Mouse (Mus musculus) forebrain, embryonic 16.5 days (tissue): ENCODE data around the gene Ifitm5. TPM values are rescaled to one million over a fixed set of nuclear protein-coding genes. Genes with fewer than 3 reads are reported as not detected.
A peak's percentile ranks its signal among the peaks of the same experiment; 100 is the strongest.

Source experiments
- ATAC-seq: fragments of 200-750 bp; cut with Nextera tagmentation; 2 replicates; pipeline ENCODE4 v1.8.0; 2017; ENCODE audit warnings: mild to moderate bottlenecking, moderate library complexity
- H3K27ac ChIP-seq: fragments of 300-500 bp; sonication (generic); 2 replicates; pipeline ENCODE4 v1.5.1; 2014; ENCODE audit warnings: low read length, control low read depth
- H3K27me3 ChIP-seq: fragments of 300-500 bp; sonication (generic); replicated peaks from 2 replicates; pipeline ENCODE4 v1.6.1; 2014; ENCODE audit warnings: low read length; ENCODE audit not compliant: control insufficient read depth, insufficient read depth
- H3K36me3 ChIP-seq: fragments of 300-500 bp; sonication (generic); 2 replicates; pipeline ENCODE4 v1.6.1; 2014; ENCODE audit not compliant: control insufficient read depth, insufficient read depth
- H3K4me1 ChIP-seq: fragments of 300-500 bp; sonication (generic); replicated peaks from 2 replicates; pipeline ENCODE4 v1.6.1; 2014; ENCODE audit warnings: low read length; ENCODE audit not compliant: control insufficient read depth, insufficient read depth
- H3K4me2 ChIP-seq: fragments of 300-500 bp; sonication (generic); 2 replicates; pipeline ENCODE4 v1.6.1; 2014; ENCODE audit warnings: mild to moderate bottlenecking, low read length, control low read depth
- H3K4me3 ChIP-seq: fragments of 300-500 bp; sonication (generic); replicated peaks from 2 replicates; pipeline ENCODE4 v1.5.1; 2014; ENCODE audit warnings: mild to moderate bottlenecking, low read length, control low read depth
- H3K9ac ChIP-seq: fragments of 300-500 bp; sonication (generic); replicated peaks from 2 replicates; pipeline ENCODE4 v1.6.1; 2014; ENCODE audit warnings: low read depth, low read length, control low read depth
- H3K9me3 ChIP-seq: fragments of 300-500 bp; sonication (generic); 2 replicates; pipeline ENCODE4 v1.6.1; 2016; ENCODE audit warnings: low read length; ENCODE audit not compliant: control insufficient read depth
- WGBS: fragments of 180-500 bp; shearing (Covaris S2); extraction: QIAGEN DNeasy Blood & Tissue Kit; methylation state at CpG from one replicate; pipeline ENCODE4 v1.1.7; 2014; 5-methylcytosine and 5-hydroxymethylcytosine counted together
- polyA plus RNA-seq: library from polyadenylated mRNA; unstranded; fragments of >200 nt; fragmentation: Nextera tagmentation; extraction: Ambion mirVana; gene quantifications from 2 replicates; pipeline ENCODE4 v1.2.1, GENCODE M21; 2015

Ifitm5 gene
- polyA plus RNA-seq, 1 experiment from 2014 or later, result 0.38 TPM

DNA sequence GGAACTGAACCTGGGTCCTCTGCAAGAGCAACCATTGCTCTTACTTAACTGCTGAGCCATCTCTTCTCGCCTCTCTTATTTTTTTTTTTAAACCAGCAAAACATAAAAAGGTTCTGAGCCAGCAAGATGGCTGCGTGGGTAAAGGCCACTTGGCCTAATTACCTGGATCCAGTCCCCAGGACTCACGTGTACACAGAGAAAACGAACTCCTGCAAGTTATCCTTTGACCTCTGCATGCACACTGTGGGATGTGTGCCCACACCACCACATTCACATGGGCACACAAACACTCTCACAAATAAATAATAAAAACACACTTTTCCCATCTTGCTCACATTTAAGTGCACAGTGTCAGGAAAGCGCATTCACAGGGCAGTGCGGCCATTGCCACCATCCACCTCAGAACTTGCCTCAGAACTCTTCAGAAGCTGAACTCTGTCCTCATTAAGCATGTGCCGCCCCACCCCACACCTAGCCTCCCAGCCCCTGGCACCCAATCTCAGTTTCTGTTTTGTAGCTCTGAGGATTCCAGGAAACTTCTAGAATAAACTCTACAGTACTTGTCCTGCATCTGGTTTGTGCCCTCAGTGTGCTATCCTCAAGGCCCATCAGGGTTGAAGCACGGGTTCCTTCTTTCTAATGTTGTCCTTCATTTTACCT, 35.9 kb downstream of the Ifitm5 start:
- H3K4me1 ChIP-seq, result no peaks in the 10 kb centered on the region
- 81% methylated on average over 8 of the region's 8 CpGs for WGBS

DNA sequence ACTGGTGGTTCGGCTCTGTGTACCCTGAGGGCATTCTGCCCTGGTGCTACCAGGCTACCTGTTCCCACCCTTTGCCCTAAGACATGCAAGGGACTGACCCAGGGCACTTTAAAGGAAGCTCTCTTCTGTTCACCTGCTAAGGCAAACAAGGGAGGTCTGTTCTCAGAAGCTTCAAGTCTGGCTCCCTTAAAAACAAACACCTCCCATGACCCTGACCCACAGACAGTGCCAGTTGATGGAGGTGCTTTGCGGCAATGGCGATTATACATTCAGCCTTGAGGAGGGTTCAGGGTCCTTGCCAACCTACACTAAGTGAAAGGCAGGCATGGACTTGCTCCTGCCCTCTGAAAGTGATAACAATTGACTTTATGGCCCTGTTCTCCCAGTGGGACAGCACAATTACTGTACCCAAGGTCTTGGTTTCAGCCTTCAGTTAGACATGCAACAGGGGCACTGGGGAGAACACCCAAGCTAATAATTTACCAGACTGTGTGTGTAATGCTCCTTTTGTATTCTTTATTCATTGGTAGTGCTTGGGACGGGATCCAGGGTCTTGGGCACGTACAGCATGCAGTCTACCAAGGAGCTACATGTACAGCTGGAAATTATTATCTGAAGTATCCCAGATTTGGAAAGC, 37.1 kb downstream of the Ifitm5 start:
- H3K4me1 ChIP-seq, result peaks cover 5% of the 10 kb centered on the region
- 77% methylated on average over 5 of the region's 5 CpGs for WGBS
- H3K4me3 ChIP-seq, result no peak overlapping the region

More for the DNA sequence above, 35.9 kb downstream of the Ifitm5 start:
- H3K9ac ChIP-seq, result no peak overlapping the region
- H3K4me3 ChIP-seq, result no peak overlapping the region
- no peaks in the 10 kb centered on the region for H3K9me3 ChIP-seq
- no peak for ATAC-seq
- H3K27ac ChIP-seq, result no peak overlapping the region
- no peak overlapping the region for H3K4me2 ChIP-seq
- no peaks in the 10 kb centered on the region for H3K36me3 ChIP-seq
- no peaks in the 10 kb centered on the region for H3K27me3 ChIP-seq

DNA sequence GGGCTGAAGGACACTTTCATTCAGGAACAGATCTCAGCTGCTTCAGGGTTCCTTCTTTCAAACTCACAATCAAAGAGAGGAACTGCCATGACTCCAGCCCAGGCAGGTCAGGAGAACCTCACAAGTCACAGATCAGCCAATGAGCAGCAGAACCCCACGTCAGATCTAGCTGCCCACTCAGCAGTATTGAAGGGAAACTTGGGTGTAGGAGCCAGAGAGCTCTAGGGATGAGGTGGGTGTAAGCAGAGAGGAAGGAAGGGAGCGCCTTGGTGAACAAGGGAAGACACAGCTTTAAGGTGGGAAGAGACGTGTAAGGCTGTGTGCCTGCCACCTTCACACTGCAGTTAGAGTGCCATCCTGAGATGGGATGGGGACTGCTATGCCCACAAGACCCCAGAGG, 37.8 kb downstream of the Ifitm5 start:
- peaks cover 5% of the 10 kb centered on the region for H3K4me1 ChIP-seq
- ATAC-seq, result no peak
- H3K36me3 ChIP-seq, result no peaks in the 10 kb centered on the region
- H3K9me3 ChIP-seq, result no peaks in the 10 kb centered on the region
- 78% methylated on average over 3 of the region's 3 CpGs for WGBS
- H3K4me2 ChIP-seq, result no peak overlapping the region
- no peak overlapping the region for H3K4me3 ChIP-seq
- no peak overlapping the region for H3K9ac ChIP-seq
- no peaks in the 10 kb centered on the region for H3K27me3 ChIP-seq
- no peak overlapping the region for H3K27ac ChIP-seq

More for the DNA sequence above, 37.1 kb downstream of the Ifitm5 start:
- no peak overlapping the region for H3K9ac ChIP-seq
- H3K4me2 ChIP-seq, result no peak overlapping the region
- no peak for ATAC-seq
- H3K9me3 ChIP-seq, result no peaks in the 10 kb centered on the region
- H3K27ac ChIP-seq, result no peak overlapping the region
- no peaks in the 10 kb centered on the region for H3K36me3 ChIP-seq
- no peaks in the 10 kb centered on the region for H3K27me3 ChIP-seq

DNA sequence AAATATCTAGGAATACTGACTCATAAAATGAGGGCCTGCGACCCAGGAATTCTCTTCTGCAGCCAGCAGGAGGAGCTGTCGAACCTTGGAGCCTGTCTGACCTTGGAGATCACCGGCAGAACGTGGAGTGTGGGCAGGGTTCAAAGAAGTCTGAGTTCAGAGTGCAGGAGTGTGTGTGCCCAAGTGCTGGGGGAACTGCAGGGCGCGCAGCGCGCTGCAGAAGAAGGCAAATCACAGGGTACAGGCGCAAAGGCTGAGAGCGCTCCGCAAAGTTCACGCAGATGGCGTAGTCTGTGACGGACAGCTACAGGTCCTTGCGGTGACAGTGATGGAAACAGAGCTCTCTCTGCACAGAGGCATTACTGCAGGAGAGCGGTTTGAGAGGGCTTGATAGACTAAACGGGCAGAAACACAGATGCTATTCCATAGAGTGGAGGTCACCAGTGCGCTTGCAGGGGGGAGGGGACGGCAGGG, 41.4 kb downstream of the Ifitm5 start:
- peaks cover 5% of the 10 kb centered on the region for H3K4me1 ChIP-seq
- peak overlapping the region; percentile 67 for H3K4me2 ChIP-seq
- H3K9ac ChIP-seq, result no peak overlapping the region
- H3K27ac ChIP-seq, result no peak overlapping the region
- ATAC-seq, result peak; percentile 45; the same call in 1 of the 2 replicates
- no peaks in the 10 kb centered on the region for H3K9me3 ChIP-seq
- peak overlapping the region; percentile 39 for H3K4me3 ChIP-seq
- H3K36me3 ChIP-seq, result no peaks in the 10 kb centered on the region
- 2% methylated on average over 19 of the region's 19 CpGs for WGBS
- H3K27me3 ChIP-seq, result no peaks in the 10 kb centered on the region

DNA sequence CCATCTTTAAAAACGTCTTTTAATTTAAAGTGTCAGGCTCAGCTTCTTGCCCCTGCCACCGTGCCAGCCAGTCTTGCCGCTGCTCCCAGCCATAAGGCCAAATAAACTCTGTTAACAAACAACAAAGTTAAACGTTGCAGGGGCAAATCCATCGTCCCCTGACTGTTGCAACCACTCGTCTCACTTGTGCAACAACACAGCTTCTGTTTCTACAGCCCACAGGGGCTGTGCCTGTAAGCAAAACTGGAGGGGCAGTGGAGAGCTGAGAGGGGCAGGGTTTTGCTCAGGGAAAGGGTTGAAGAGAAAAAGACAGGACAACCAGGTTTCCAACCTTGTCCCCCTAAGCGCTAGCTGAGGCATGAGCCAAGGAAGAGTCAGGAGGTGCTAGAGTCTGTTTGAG, 41.9 kb downstream of the Ifitm5 start:
- no peak overlapping the region for H3K4me2 ChIP-seq
- 56% methylated on average over 7 of the region's 7 CpGs for WGBS
- H3K4me3 ChIP-seq, result no peak overlapping the region
- no peaks in the 10 kb centered on the region for H3K36me3 ChIP-seq
- peaks cover 8% of the 10 kb centered on the region for H3K4me1 ChIP-seq
- H3K9ac ChIP-seq, result no peak overlapping the region
- no peaks in the 10 kb centered on the region for H3K9me3 ChIP-seq
- no peak overlapping the region for H3K27ac ChIP-seq
- no peaks in the 10 kb centered on the region for H3K27me3 ChIP-seq
- no peak for ATAC-seq

DNA sequence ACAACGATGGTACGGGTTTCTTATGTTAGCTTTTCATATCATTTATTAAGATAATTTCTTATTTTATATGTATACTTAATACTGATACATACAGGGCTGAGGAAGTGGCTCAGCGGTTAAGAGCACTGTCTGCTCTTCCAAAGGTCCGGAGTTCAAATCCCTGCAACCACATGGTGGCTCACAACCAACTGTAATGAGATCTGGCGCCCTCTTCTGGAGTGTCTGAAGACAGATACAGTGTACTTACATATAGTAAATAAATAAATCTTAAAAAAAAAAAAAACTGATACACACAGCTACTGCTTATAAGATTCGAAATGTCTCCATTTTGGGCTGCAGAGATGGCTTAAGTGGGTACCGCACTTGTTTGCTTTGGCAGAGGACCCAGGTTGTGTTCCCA, 42.4 kb downstream of the Ifitm5 start:
- ATAC-seq, result no peak
- H3K4me1 ChIP-seq, result peaks cover 10% of the 10 kb centered on the region
- no peaks in the 10 kb centered on the region for H3K9me3 ChIP-seq
- H3K27me3 ChIP-seq, result no peaks in the 10 kb centered on the region
- WGBS, result 85% methylated on average over 7 of the region's 7 CpGs
- H3K9ac ChIP-seq, result no peak overlapping the region
- H3K4me3 ChIP-seq, result no peak overlapping the region
- no peak overlapping the region for H3K4me2 ChIP-seq
- H3K27ac ChIP-seq, result no peak overlapping the region
- H3K36me3 ChIP-seq, result no peaks in the 10 kb centered on the region

DNA sequence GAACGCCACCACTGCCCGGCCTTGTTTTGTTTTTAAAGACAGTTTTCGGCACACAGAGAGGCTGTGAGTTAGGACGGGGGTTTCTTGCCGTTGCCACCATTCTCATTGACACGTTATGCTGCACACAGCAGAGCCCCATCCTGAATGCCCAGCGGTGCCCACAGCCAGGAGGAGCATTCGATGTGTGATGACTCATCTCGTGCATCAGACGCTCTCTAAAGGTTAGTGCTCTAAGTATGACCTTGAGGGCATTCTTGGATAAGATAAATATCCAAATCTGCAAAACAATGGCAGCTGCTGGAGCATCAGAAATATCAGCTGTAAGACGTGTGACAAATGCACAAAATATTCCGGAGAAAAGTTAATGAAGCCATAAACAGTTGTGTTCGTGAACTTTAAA, 43.0 kb downstream of the Ifitm5 start:
- no peak overlapping the region for H3K27ac ChIP-seq

DNA sequence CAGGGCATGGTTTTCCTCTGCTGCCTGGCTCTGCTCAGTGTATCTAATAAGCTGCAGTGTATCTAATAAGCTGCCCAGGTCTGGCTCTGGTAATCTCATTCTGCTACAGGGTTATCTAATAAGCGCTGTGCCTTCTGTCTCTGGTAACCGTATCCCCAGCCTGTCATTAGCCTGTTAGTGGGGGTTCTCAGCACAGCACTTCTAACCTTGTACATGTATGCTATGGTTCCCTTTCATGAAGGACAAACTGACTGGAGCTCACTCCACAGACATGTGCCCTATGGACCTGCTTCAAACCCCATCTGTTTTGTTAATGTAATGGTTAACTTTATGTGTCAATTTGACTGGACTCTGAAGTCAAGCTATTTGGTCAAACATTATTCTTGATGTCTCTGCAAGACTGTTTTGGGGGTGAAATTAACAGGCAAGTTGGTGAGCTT, 44.4 kb downstream of the Ifitm5 start:
- 90% methylated on average over 2 of the region's 2 CpGs for WGBS
- no peak overlapping the region for H3K27ac ChIP-seq

More for the DNA sequence above, 43.0 kb downstream of the Ifitm5 start:
- no peaks in the 10 kb centered on the region for H3K36me3 ChIP-seq
- H3K4me1 ChIP-seq, result peaks cover 10% of the 10 kb centered on the region
- no peak overlapping the region for H3K4me2 ChIP-seq
- 86% methylated on average over 13 of the region's 13 CpGs for WGBS
- H3K9ac ChIP-seq, result no peak overlapping the region
- H3K27me3 ChIP-seq, result no peaks in the 10 kb centered on the region
- H3K4me3 ChIP-seq, result no peak overlapping the region
- H3K9me3 ChIP-seq, result no peaks in the 10 kb centered on the region
- no peak for ATAC-seq

DNA sequence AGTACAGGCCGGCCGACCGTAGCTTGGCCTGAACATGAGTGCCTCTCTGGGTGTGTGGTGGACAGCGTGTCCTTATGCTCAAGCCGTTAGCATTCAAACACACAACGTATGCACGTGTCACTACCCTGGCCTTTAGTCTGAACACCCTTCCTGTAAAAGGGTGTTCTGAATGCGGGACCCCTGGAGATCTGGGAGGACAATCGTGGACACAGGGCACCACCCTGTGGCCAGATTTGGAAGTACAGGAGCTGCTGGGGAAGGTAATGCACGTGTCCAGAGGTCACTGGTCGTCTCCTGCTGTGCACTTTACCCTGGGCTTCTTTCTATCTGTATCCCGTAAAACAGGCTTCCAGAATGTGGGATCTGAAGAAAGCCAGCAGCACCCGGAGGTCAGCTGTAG, 46.9 kb downstream of the Ifitm5 start:
- Histone ChIP-seq H3K4me1 (0 out of 2 replicates have a peak, but pooled peaks cover 4% of the 10 kb centered on the region), H3K4me3 (no peak overlapping the region), H3K4me2 (no peak overlapping the region), H3K9ac (no peak overlapping the region), H3K36me3 (no peaks in the 10 kb centered on the region), H3K27ac (no peak overlapping the region), H3K9me3 (no peaks in the 10 kb centered on the region), H3K27me3 (no peaks in the 10 kb centered on the region)
- 24% methylated on average over 13 of the region's 13 CpGs for WGBS
- ATAC-seq, result 0 out of 2 replicates have a peak, but pooled peaks have one; percentile 28

More for the DNA sequence above, 44.4 kb downstream of the Ifitm5 start:
- Histone ChIP-seq H3K4me3 (no peak overlapping the region), H3K9ac (no peak overlapping the region), H3K9me3 (no peaks in the 10 kb centered on the region), H3K4me2 (no peak overlapping the region), H3K4me1 (peaks cover 10% of the 10 kb centered on the region), H3K36me3 (no peaks in the 10 kb centered on the region), H3K27me3 (no peaks in the 10 kb centered on the region)
- no peak for ATAC-seq
